Mouse (Mus musculus): ENCODE results near the gene Lrpprc. TPM values are rescaled to one million over a fixed set of nuclear protein-coding genes. Genes with fewer than 3 reads are reported as not detected.

Lrpprc gene
- polyA plus RNA-seq, 1 experiment from 2014 or later: 61.1 TPM

DNA sequence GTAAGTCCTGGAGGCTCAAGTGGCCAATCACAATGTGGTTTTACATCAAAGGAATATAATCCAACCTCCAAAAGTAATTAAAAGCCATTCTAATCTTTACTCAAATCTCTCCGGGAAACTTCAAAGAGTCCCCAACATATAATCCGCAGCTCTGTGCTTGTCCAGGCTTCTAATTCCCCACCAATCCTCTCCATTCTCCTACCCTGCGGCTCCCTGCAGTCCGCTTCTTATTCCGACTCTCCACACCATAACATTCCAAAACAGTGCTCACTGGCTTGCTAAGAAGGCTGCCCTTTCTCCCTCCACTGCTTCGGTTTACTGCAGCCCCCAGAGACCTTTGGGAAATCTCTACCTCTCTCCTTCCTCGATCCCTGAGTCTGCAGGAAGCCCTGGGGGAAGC, 116.5 kb downstream of the Lrpprc start:
- Histone ChIP-seq H3K36me3 (no peaks in the 10 kb centered on the region), H3K27me3 (ENCODE audit: low read depth, poor library complexity, severe bottlenecking) (peaks cover 11% of the 10 kb centered on the region; the same call in 1 of the 2 replicates), H3K9me3 (replicated peaks) (no peaks in the 10 kb centered on the region), H3K4me3 (no peak overlapping the region), H3K4me1 (peaks cover 10% of the 10 kb centered on the region), H3K27ac (no peak overlapping the region)
- DNase-seq (ENCODE audit: low spot score): no peak
- WGBS: 39% methylated on average over 7 of the region's 7 CpGs

DNA sequence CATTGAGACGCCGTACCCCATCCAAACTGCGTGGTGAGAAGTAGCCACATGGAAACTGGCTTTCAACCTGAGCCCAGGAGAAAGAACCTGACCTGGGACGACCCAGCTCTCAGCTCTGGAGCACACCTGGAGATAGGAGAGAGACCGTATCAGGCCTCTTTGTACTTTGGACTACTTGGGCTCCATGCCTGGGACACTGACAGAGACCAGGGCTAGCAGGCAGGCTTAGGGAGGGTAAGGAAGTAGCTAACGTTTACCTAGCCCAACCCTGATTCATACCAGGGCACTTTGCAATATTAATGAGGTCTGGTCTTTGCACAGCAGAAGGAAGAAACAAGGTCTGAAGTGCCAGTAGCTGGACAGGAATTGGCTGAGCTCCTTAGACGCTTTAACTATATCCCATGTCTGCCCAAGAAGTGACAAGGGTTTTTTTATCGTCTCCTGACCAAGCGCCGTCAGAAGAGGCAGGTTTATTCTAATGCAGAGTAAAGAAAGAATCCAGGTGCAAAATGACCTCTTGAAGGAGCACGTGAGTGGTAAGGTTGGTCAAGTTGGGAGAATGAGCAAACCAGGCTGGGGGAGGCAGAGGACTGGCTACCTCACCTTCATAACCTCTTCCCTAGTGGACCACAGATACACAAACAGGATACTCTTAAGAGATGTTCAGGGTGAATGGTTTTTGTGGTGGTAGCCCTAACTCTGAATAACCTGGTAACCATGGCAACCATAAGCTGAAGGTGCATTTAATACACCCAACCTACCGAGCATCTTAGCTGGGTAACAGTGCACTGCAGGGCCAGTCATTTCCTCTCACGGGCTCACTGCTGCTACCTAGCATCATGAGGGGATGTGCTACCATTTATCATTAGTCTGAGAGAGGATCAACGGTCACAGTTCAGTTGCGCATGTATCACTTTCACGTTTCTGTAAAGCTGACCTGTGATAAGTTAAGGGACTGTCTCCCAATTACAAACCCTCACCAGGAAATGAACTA, 117.9 kb downstream of the Lrpprc start:
- no peak for DNase-seq (ENCODE audit: low spot score)
- WGBS: 81% methylated on average over 16 of the region's 16 CpGs
- Histone ChIP-seq H3K9me3 (replicated peaks) (no peaks in the 10 kb centered on the region), H3K36me3 (no peaks in the 10 kb centered on the region), H3K27ac (no peak overlapping the region), H3K27me3 (ENCODE audit: low read depth, poor library complexity, severe bottlenecking) (peaks cover 11% of the 10 kb centered on the region; the same call in 1 of the 2 replicates), H3K4me3 (no peak overlapping the region), H3K4me1 (peaks cover 14% of the 10 kb centered on the region)

DNA sequence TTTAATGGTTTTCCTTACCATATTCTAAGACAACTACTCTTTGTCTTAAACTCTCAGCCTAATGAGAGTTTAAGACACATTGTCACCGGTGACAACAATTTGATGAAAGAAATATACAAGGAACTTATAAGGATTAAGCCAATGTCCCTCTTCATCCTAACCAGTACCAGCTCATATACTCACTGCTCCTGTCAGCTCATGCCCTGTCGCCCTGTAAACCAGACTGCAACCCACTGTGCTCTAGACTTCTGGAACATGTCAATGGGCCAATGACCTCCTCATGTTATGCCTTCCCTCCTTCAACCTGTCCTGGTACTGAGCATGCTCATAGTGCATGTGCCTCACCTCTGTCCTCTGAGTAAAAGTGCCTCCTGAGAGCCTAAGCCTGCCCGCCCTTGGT, 122.7 kb downstream of the Lrpprc start:
- no peak overlapping the region for H3K27ac ChIP-seq
- 85% methylated on average over 3 of the region's 3 CpGs for WGBS
- DNase-seq (ENCODE audit: low spot score): no peak

DNA sequence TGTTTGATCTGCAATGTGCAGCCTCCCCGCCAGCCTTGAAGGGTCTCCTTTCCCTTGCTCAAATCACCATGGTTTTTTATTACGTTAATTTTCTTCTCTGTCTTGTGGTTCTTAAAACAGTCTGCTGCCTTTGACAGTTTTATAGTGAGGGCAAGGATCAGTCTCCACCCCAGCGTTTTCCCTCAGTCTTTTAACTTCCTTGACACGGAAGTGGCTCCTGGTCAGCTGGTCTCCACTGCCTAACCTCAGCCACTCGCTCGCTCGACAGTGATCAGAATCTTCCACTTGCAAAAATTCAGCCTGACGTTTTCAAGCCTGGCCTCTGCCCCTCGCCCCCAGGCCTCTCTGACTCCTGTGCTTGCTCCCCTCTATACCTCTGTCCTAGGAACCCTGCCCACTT, 124.9 kb downstream of the Lrpprc start:
- peak overlapping the region; percentile 26; the same call in 1 of the 2 replicates for H3K27ac ChIP-seq
- peak; percentile 41 for DNase-seq (ENCODE audit: low spot score)
- no peaks in the 10 kb centered on the region for H3K27me3 ChIP-seq (ENCODE audit: low read depth, poor library complexity, severe bottlenecking)
- no peaks in the 10 kb centered on the region for H3K36me3 ChIP-seq
- H3K4me1 ChIP-seq: peaks cover 28% of the 10 kb centered on the region
- 0 out of 2 replicates have a peak overlapping the region, but pooled peaks have one; percentile 10 for H3K4me3 ChIP-seq
- 8% methylated on average over 9 of the region's 9 CpGs for WGBS
- H3K9me3 ChIP-seq (replicated peaks): no peaks in the 10 kb centered on the region

More for the DNA sequence above, 122.7 kb downstream of the Lrpprc start:
- Histone ChIP-seq H3K36me3 (no peaks in the 10 kb centered on the region), H3K4me1 (peaks cover 21% of the 10 kb centered on the region), H3K4me3 (no peak overlapping the region), H3K9me3 (replicated peaks) (no peaks in the 10 kb centered on the region), H3K27me3 (ENCODE audit: low read depth, poor library complexity, severe bottlenecking) (no peaks in the 10 kb centered on the region)

DNA sequence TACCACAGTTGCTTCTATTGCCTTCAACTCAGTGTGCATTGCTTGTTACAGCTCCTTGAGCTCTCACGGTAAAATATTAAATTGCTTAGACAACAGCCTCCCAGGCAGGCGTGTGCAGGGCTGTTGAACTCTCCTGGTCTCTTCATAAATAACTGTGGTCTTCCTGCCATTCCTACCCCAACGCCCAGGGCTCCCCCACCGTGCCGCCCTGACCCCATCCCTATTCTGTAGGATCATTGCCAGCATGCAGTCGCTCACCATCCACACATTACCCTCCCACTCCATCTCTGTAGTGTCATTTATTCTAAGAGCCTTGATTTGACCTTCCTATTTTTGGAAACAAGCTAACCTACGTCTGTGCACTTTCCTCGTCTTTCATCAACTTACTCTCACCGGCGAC, 125.5 kb downstream of the Lrpprc start:
- 42% methylated on average over 10 of the region's 10 CpGs for WGBS
- Histone ChIP-seq H3K27me3 (ENCODE audit: low read depth, poor library complexity, severe bottlenecking) (no peaks in the 10 kb centered on the region), H3K4me3 (0 out of 2 replicates have a peak overlapping the region, but pooled peaks have one; percentile 10), H3K36me3 (no peaks in the 10 kb centered on the region), H3K9me3 (replicated peaks) (no peaks in the 10 kb centered on the region), H3K4me1 (peaks cover 28% of the 10 kb centered on the region), H3K27ac (no peak overlapping the region; the same call in 1 of the 2 replicates)
- no peak for DNase-seq (ENCODE audit: low spot score)

DNA sequence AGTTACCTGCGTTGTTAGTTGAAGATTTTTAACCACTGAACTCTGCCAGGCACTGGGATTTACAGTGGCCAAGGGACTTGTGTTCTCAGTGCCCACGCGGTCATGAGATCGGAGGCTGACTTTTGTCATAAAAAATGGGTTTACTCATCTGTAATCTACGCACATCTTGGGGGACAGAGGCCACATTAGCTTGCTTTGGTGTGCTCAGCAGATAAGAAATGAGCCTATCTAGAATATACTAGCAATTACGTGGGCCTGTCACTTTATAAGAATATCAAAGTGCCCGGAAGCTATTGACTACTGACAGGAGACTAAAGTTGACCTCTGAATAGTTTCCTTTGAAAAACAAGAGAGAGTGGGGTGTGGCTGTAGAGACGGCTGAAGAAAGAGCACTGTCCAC, 131.6 kb downstream of the Lrpprc start:
- DNase-seq (ENCODE audit: low spot score): no peak
- Histone ChIP-seq H3K27ac (no peak overlapping the region), H3K4me1 (peaks cover 36% of the 10 kb centered on the region), H3K36me3 (no peaks in the 10 kb centered on the region), H3K4me3 (no peak overlapping the region), H3K27me3 (ENCODE audit: low read depth, poor library complexity, severe bottlenecking) (no peaks in the 10 kb centered on the region), H3K9me3 (replicated peaks) (no peaks in the 10 kb centered on the region)
- WGBS: 88% methylated on average over 8 of the region's 8 CpGs

DNA sequence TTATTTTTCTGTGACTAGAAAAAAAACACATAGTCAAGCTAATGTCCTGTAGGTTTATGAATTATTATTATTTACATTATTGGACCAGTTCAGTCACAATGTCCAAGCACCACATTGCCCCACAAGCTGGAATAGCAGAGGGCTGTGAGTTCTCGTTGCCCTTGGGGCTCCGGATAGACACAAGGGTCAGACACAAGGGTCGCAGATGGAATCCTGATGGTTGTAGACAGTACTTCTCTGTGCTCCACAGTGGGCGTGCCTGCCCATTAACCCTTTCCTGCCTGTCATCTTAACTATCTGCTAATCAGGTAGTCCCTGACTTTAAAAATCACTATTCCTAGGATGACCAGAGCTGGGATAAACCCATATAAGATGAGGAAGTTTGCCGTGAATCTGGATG, 132.4 kb downstream of the Lrpprc start:
- Histone ChIP-seq H3K4me3 (no peak overlapping the region), H3K27ac (no peak overlapping the region), H3K9me3 (replicated peaks) (no peaks in the 10 kb centered on the region), H3K36me3 (peaks cover 6% of the 10 kb centered on the region; the same call in 1 of the 2 replicates), H3K4me1 (peaks cover 36% of the 10 kb centered on the region), H3K27me3 (ENCODE audit: low read depth, poor library complexity, severe bottlenecking) (no peaks in the 10 kb centered on the region)
- no peak for DNase-seq (ENCODE audit: low spot score)
- WGBS: 34% methylated on average over 5 of the region's 5 CpGs

DNA sequence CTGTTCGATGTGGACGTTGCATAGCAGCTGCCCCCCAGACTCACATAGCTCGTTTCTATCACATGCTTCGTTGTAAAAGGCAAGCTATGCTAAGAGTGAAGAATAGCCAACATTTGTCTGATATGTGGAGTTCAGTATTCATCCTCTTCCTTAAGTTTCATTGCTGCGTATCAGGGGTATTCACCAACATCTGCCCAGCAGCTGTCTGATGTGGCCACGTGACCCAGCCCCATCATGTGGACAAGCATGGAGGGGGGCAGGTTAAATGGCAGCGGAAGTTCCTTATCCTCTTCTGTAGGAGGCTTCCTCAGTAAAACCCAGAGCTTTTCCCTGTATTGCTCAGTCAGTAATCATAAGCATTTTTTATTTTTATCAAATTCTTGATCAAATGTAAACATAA, 132.8 kb downstream of the Lrpprc start:
- Histone ChIP-seq H3K4me3 (no peak overlapping the region), H3K36me3 (peaks cover 6% of the 10 kb centered on the region; the same call in 1 of the 2 replicates), H3K9me3 (replicated peaks) (no peaks in the 10 kb centered on the region), H3K4me1 (peaks cover 36% of the 10 kb centered on the region), H3K27ac (no peak overlapping the region), H3K27me3 (ENCODE audit: low read depth, poor library complexity, severe bottlenecking) (no peaks in the 10 kb centered on the region)
- DNase-seq (ENCODE audit: low spot score): no peak
- 75% methylated on average over 7 of the region's 7 CpGs for WGBS

DNA sequence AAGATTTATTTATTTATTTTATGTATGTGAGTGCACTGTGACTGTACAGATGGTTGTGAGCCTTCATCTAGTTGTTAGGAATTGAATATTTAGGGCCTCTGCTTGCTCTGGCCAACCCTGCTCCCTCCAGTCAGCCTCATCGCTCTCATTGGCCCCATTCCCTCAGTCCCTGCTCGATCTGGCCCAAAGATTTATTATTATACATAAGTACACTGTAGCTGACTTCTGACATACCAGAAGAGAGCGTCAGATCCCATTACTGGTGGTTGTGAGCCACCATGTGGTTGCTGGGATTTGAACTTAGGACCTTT, 133.2 kb downstream of the Lrpprc start:
- peaks cover 6% of the 10 kb centered on the region; the same call in 1 of the 2 replicates for H3K36me3 ChIP-seq
- no peak for DNase-seq (ENCODE audit: low spot score)
- H3K4me1 ChIP-seq: peaks cover 36% of the 10 kb centered on the region
- no peak overlapping the region for H3K27ac ChIP-seq
- H3K4me3 ChIP-seq: no peak overlapping the region
- H3K27me3 ChIP-seq (ENCODE audit: low read depth, poor library complexity, severe bottlenecking): no peaks in the 10 kb centered on the region
- 81% methylated on average over 3 of the region's 3 CpGs for WGBS
- no peaks in the 10 kb centered on the region for H3K9me3 ChIP-seq (replicated peaks)

DNA sequence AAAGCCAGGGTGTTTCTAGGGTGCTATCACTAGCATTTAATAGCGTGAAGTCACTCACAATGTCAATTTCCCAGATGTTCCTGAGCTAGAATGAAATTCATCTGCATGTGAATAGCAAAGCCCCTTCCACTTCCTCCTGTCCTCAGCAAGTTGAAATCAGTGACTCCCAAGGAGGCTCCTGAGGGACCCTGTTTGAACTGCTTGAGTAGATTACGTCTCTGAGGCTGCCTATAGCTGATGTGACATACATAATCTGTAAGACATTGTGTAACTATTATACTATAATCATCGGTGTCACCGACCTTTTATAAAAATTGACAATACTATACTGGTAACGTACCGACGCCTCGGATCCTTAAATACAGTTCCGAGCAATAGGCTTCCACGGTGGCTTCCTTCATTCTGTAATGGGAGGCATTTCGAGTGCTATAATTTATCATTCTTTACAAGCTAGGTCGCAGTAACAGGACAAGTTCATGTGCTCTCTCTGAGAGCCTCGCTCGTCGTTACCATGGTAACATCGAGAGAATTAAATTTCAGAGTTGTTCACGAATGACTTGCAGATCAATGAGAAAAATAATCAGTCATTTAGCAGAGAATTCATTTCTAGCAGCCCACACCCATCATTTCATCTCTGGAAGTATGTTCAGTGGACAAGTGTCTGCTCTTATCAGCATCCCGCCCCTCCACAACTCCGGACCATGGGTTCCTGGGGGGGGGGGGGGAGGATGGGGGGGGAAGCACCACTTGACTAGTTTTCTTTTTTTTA, 133.8 kb downstream of the Lrpprc start:
- no peak for DNase-seq (ENCODE audit: low spot score)
- Histone ChIP-seq H3K4me1 (peaks cover 31% of the 10 kb centered on the region), H3K27me3 (ENCODE audit: low read depth, poor library complexity, severe bottlenecking) (no peaks in the 10 kb centered on the region), H3K36me3 (peaks cover 8% of the 10 kb centered on the region; the same call in 1 of the 2 replicates), H3K4me3 (no peak overlapping the region), H3K27ac (no peak overlapping the region), H3K9me3 (replicated peaks) (no peaks in the 10 kb centered on the region)
- WGBS: 77% methylated on average over 19 of the region's 19 CpGs

DNA sequence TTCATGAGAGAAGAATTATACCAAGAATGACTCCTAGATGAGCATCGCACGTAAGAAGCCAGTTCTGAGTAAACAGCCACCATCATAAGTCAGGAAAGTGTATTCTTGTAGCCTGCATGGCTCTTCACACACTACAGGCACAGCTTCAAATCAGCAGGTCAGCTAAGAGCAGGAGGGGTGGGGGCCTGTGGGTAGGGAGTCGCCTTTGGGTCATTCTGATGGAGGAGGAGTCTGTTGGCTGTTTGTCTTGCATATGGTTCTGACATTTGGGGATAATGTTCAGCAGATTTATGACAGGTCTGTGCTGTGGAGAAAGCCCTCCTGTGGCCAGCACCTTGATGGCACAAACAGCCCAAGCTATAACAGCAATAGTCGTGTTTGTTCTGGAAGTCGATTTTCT, 134.4 kb downstream of the Lrpprc start:
- WGBS: 79% methylated on average over 5 of the region's 5 CpGs
- Histone ChIP-seq H3K36me3 (peaks cover 8% of the 10 kb centered on the region; the same call in 1 of the 2 replicates), H3K4me3 (no peak overlapping the region), H3K9me3 (replicated peaks) (no peaks in the 10 kb centered on the region), H3K27me3 (ENCODE audit: low read depth, poor library complexity, severe bottlenecking) (no peaks in the 10 kb centered on the region), H3K27ac (no peak overlapping the region), H3K4me1 (peaks cover 28% of the 10 kb centered on the region)
- no peak for DNase-seq (ENCODE audit: low spot score)

All from limb, embryonic 10.5 days (tissue).